ENCODE assay signal across 8 mouse cellular contexts in the genomic region with DNA sequence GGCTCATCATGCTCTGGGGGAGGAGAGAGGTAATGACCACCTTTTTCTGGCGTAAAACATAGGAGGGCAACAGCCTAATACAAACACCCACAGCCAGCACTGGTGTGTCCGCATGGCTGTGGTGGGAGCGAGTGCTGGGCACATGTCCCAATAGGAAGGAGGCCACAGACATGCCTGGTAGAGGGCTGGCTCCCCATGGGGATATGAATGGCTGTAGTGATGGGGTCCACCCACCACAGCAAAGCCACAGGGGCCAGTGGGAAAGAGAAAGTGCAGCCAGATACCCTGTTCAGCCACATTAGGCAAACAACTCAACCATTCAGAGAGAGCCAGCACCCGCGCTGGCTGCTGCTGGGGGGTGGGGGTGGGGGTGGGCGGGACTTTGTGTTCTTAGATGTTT.
DNase-seq lines count a peak whose midpoint lies in the region; ATAC-seq and TF ChIP-seq lines count a peak whose summit lies in the region.

No protein-coding gene starts in this region.

- ATAC-seq in heart, embryonic 15.5 days (replicated peaks; ENCODE audit: insufficient number of reproducible peaks, insufficient read depth, low FRiP score, low read depth), result no peak
- peak; percentile 10; the same call in 1 of the 2 replicates for ATAC-seq in forebrain, embryonic 14.5 days
- ATAC-seq in liver, embryonic 14.5 days (ENCODE audit: insufficient read depth), result peak; percentile 2; the same call in 1 of the 2 replicates

- no peak for TF ChIP-seq POLR2A in lung, adult 2 months (IDR thresholded peaks at IDR 0.05; ENCODE audit: borderline replicate concordance, extremely low read depth, low read depth, low read length)

- H3K9ac ChIP-seq in heart, embryonic 15.5 days, result no peak overlapping the region
- H3K9ac ChIP-seq in forebrain, embryonic 14.5 days (ENCODE audit: low read length), result peak overlapping the region; percentile 2; the same call in 1 of the 2 replicates
- H3K9ac ChIP-seq in liver, embryonic 14.5 days (replicated peaks), result peak overlapping the region; percentile 63

- no peaks in the 10 kb centered on the region for H3K9me3 ChIP-seq in heart, embryonic 15.5 days (replicated peaks)
- no peaks in the 10 kb centered on the region for H3K9me3 ChIP-seq in forebrain, embryonic 14.5 days (replicated peaks; ENCODE audit: control insufficient read depth, low read length)
- no peaks in the 10 kb centered on the region for H3K9me3 ChIP-seq in liver, embryonic 14.5 days (ENCODE audit: control insufficient read depth, low read length)

- H3K36me3 ChIP-seq in heart, embryonic 15.5 days, result no peaks in the 10 kb centered on the region
- no peaks in the 10 kb centered on the region for H3K36me3 ChIP-seq in forebrain, embryonic 14.5 days (ENCODE audit: control insufficient read depth, insufficient read depth, low read length)
- H3K36me3 ChIP-seq in liver, embryonic 14.5 days (replicated peaks; ENCODE audit: control insufficient read depth, insufficient read depth, low read depth), result no peaks in the 10 kb centered on the region

- no peaks in the 10 kb centered on the region for H3K27me3 ChIP-seq in heart, embryonic 15.5 days
- no peaks in the 10 kb centered on the region for H3K27me3 ChIP-seq in forebrain, embryonic 14.5 days (replicated peaks; ENCODE audit: control insufficient read depth, insufficient read depth, low read length)
- H3K27me3 ChIP-seq in liver, embryonic 14.5 days (ENCODE audit: control insufficient read depth, insufficient read depth, low read length), result no peaks in the 10 kb centered on the region

- H3K27ac ChIP-seq in heart, embryonic 15.5 days, result peak overlapping the region; percentile 74
- peak overlapping the region; percentile 68; the same call in 1 of the 2 replicates for H3K27ac ChIP-seq in forebrain, embryonic 14.5 days (ENCODE audit: low read depth, low read length)
- H3K27ac ChIP-seq in liver, embryonic 14.5 days, result peak overlapping the region; percentile 93

- 55% methylated on average over 6 of the region's 6 CpGs for WGBS in heart, embryonic 15.5 days
- WGBS in forebrain, embryonic 14.5 days, result 19% methylated on average over 6 of the region's 6 CpGs
- WGBS in liver, embryonic 14.5 days (ENCODE audit: insufficient replicate concordance), result 19% methylated on average over 6 of the region's 6 CpGs
- WGBS in lung, adult 2 months, result 38% methylated on average over 6 of the region's 6 CpGs

- H3K4me1 ChIP-seq in heart, embryonic 15.5 days (replicated peaks), result peaks cover 43% of the 10 kb centered on the region
- peaks cover 34% of the 10 kb centered on the region for H3K4me1 ChIP-seq in forebrain, embryonic 14.5 days (ENCODE audit: control insufficient read depth, insufficient read depth, low read length)
- H3K4me1 ChIP-seq in liver, embryonic 14.5 days (replicated peaks; ENCODE audit: control insufficient read depth in 2 of 2, insufficient read depth in 2 of 2, low read length in 1 of 2), result peaks cover 27 to 36% of the 10 kb centered on the region in 2 experiments
- peaks cover 14% of the 10 kb centered on the region for H3K4me1 ChIP-seq in lung, adult 2 months (ENCODE audit: control insufficient read depth, insufficient read depth, low read length)

- no peak for TF ChIP-seq CTCF in liver, embryonic 14.5 days (IDR thresholded peaks at IDR 0.05; ENCODE audit: low read depth)
- no peak for TF ChIP-seq CTCF in lung, adult 2 months (IDR thresholded peaks at IDR 0.05; ENCODE audit: insufficient read depth, low read length)

- no peak for DNase-seq in heart, adult 18-20 months
- peak; percentile 79 for DNase-seq in MN1 (ENCODE audit: low spot score)
- peak; percentile 69 for DNase-seq in forebrain, embryonic 14.5 days (ENCODE audit: low spot score)
- no peak for DNase-seq in liver, embryonic 14.5 days (ENCODE audit: low read depth in 3 of 3, low spot score in 3 of 3)
- no peak for DNase-seq in frontal cortex, postnatal 10 days (ENCODE audit: low spot score in 2 of 2)
- no peak for DNase-seq in thymus, adult 18-20 months
- no peak for DNase-seq in lung, adult 2 months

- TF ChIP-seq EP300 in liver, embryonic 14.5 days (IDR thresholded peaks at IDR 0.05; ENCODE audit: low read depth), result no peak

- no peak overlapping the region for H3K4me2 ChIP-seq in heart, embryonic 15.5 days
- 0 out of 2 replicates have a peak overlapping the region, but pooled peaks have one; percentile 14 for H3K4me2 ChIP-seq in forebrain, embryonic 14.5 days (ENCODE audit: low read length)
- H3K4me2 ChIP-seq in liver, embryonic 14.5 days (ENCODE audit: low read depth), result peak overlapping the region; percentile 88

- H3K4me3 ChIP-seq in heart, embryonic 15.5 days, result no peak overlapping the region
- H3K4me3 ChIP-seq in forebrain, embryonic 14.5 days (ENCODE audit: low read depth, low read length), result no peak overlapping the region
- H3K4me3 ChIP-seq in liver, embryonic 14.5 days (ENCODE audit: insufficient read depth in 1 of 2, low read depth in 2 of 2, low read length in 2 of 2), result no peak overlapping the region
- H3K4me3 ChIP-seq in lung, adult 2 months (replicated peaks; ENCODE audit: extremely low read depth, low read depth, low read length), result no peak overlapping the region

Comparison
In these comparisons a context has a peak if more than half of its experiments do, and no peak if none do; other contexts are left out.
1. DNase-seq: peak in MN1 (single experiment) and forebrain, embryonic 14.5 days (single experiment); none in heart, adult 18-20 months (0 of 2), liver, embryonic 14.5 days (0 of 3), frontal cortex, postnatal 10 days (0 of 2), thymus, adult 18-20 months (0 of 2) and lung, adult 2 months (single experiment).
2. Peak in every context shown above with its lines, with median percentiles within 50 percentile points of each other: H3K27ac ChIP-seq.